Mouse (Mus musculus) E14TG2a.4 (cell line): ENCODE results near the gene Usp18.

Experiments
- CTCF ChIP-seq: conservative IDR thresholded peaks from 2 replicates; pipeline ENCODE4 v1.5.1; 2014; ENCODE audit warnings: low read length
- NANOG ChIP-seq: IDR thresholded peaks from 2 replicates; pipeline ENCODE4 v1.6.1; 2014; ENCODE audit warnings: borderline replicate concordance, low read length, mixed read lengths
- POU5F1 ChIP-seq: IDR thresholded peaks from 2 replicates; pipeline ENCODE4 v1.6.1; 2014; ENCODE audit warnings: low read length, borderline replicate concordance

DNA sequence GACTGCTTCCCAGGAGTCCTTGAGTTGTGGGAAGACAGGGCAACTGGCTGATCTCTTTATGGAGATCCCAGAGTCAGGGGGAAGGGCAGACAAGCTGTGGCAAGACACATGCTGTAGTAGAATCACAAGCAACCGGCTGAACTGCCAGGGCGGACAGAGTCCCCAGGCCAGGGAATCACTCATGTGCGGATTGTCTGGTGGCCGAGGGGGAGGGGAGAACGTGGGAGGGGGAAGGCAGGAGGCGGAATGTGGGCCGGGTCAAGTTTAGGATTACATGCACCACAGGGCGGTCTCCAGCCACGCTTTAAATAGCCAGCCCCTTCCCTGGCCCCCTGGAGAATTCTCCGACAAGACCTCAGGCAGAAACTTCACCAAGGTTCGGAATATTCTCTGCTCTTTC lies 54.2 kb downstream of the Usp18 start, which contains the start of gene Slc6a13:
- TF ChIP-seq CTCF (no peak), POU5F1 (no peak), NANOG (no peak)
